Mouse (Mus musculus) thymus, postnatal 14 days (tissue): ENCODE results near the gene Fam102a.
A peak's percentile ranks its signal among the peaks of the same experiment; 100 is the strongest.

Experiments
- DNase-seq: peaks from one replicate; pipeline ENCODE4 v3.0.0; 2021

The Fam102a gene

DNA sequence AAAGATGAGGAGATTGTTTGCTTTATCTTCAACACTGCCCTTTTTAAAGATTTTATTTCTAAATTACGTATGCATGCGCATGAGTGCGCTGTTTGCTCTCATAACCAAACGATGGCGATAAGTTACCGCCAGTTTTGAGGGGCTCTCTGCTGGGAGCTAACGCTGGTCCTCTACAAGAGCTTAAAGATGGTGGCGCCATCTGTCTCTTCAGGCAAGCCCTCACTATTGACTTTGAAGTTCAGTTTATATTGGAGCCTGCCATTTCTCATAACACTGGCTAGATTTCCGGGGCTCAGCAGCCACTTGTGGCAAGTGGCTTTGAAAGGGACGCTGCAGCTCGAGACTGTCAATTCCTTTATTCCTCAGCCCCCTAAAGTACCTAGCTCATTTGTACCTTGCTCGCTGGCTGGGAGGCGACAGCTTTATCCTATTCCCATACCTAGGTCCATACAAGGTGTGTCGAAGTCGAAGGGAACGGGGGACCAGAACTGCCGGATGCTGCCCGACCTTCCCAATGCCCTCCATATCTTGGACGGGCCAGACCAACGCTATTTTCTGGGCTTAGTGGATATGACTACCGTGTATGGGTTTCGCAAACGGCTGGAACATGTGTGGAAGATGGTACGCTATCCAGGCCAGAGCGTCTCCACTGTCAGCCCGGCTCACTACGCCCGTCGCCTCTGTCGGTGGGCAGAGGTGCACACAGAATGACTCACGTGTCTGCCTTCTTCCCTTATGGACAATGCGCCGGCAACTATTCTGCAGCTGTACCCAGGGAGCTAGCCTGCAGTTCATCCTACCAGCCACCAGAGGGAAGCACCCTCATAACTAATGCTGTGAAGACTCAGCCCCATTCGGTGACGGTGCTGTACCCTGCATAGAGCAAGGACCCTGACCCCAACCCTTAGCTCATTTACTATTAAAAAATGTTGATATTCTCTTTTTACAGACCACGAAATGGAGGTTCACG is 48.0 kb downstream of the Fam102a start:
- peak; percentile 83 for DNase-seq

DNA sequence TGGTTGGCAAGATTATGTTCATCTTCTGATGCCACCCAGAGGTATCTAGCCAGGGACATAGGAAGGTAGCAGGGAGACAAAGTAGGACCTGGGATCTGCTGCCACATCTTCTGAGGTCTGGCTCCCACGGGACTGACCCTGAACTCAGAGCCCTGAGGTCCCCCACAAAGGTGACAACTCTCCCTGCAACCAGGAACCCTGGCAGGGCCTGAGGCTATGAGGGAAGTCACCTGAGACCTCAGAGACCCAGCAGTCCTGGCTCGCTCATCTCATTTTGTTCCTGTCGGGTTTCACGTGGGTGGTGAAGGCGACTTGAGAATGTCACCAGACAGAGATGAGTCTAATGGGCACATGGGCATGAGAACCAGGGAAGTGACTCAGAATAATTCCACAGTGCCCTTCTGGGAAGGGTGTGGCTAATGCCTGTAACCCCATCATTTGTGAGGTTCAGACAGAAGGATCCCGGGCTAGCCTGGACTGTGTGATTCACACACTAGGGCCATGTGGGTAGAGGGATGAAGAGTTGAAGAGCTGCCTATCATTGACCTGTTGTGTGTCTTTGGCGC is 50.1 kb downstream of the Fam102a start:
- DNase-seq, result no peak

DNA sequence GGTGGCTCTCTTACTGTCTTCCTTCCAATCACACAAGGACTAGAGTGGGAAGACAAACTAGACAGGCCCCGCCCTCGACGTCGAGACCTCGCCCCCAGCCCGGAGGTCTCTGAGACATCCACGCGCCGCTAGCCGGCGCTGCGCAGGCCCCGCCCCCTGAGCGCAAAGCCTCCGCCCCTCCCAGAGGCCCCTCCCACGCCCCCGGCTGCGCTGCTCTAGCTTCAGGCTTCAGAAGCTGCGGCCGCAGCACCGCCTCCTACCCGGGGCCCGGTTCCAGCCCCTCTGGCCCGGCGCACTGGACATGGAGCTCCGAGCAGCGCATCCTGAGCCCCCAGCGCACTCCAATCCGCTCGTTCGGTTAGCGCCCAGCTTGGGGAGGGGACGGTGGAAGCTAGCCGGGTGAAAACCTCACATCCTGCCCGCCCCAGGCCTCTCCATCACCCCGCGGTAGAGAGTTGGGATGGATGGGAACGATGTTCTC is 51.8 kb downstream of the Fam102a start, which contains the start of gene St6galnac4:
TSS of gene St6galnac4 (plus strand) at position 225 of the 481 bp plus-strand sequence.
- peak; percentile 95 for DNase-seq

DNA sequence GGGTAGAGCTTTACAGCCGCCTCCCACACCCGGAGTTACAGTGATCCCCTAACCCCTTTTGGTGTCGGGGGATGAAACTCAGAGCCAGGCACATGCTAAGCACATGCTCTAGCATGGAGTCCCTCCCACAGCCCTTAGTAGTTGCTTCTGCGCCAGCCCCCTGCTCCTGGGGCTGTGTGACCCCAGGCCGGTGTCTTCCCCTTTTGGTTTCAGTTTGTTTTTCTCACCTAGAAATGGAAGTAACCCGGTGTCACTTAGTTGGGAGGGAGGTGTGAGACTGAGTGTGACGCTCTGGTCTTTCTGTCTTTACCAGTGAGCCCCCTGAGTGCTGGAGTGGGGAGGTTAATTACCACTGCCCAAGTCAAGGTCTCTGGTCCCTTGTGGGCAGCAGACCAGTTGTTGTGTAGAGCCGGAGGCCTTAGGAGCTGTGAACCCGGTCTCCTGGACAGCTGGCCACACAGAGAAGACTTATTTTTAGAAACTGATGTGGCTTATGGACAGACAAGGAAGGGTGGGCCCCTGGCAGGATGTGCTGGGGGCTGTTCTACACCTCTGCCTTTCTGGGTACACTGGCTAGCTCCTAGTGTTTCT is 52.7 kb downstream of the Fam102a start:
- peak; percentile 44 for DNase-seq

DNA sequence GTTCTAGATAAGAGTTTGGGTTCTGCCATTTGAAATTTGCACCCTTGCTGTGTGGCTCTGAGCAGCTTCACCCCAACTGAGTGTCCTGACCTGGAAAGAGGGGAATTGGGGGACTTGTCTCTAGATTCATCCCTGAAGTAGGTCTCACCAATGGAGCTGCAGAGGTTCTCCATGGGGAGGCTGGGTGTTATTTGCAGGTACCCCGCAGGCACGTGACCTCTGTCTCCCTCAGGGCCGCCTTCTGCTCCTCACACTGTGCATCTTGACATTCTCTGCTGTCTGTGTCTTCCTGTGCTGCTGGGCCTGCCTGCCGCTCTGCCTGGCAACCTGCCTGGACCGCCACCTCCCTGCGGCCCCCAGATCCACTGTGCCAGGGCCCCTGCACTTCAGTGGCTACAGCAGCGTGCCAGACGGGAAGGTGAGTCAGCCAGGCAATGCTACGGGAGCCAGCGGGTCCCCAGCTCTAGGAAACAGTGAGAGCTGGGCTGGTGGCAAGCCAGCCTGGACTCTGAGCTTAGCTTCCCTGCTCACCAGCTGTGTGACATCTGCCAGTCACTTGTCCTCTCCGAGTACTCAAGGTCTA is 54.2 kb downstream of the Fam102a start:
- no peak for DNase-seq

DNA sequence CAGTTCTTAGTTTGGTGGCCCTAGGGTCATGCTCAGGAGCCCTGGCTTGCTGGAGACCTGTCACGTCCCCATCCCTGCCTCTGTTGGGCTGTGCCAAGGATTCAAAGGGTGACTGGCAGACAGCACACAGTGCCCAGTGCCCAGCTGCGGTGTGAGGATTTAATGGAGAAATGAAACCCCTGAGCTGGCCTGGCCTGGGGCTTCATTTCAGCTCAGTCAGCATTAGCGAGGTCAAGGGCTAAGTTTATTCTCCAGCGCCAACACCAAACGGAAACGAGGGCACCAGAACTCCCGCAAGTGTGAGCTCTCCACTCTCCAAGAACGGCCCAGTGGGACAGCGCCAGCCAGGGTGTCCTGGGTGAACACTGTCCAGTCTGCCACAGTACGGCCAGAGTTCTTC is 55.1 kb downstream of the Fam102a start:
- DNase-seq, result no peak

DNA sequence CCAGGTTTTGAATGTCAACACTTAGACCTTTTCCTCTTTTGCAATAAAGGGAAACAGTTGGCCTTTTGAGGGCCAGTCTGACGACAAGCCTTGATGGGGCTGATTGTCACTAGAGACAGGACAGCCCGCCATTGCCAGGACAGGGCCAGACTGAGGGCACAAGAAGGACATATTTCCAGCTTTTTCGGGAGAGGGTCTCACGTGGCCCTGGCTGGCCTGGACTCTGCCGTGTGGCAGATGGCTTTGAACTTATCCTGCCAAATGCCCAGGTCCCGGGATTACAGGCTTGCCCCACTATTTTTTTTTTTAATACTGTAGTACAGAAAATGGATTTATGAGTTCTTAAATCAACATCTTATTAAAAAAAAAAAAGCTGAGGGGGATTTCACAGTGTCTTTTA is 56.1 kb downstream of the Fam102a start:
- DNase-seq, result no peak

DNA sequence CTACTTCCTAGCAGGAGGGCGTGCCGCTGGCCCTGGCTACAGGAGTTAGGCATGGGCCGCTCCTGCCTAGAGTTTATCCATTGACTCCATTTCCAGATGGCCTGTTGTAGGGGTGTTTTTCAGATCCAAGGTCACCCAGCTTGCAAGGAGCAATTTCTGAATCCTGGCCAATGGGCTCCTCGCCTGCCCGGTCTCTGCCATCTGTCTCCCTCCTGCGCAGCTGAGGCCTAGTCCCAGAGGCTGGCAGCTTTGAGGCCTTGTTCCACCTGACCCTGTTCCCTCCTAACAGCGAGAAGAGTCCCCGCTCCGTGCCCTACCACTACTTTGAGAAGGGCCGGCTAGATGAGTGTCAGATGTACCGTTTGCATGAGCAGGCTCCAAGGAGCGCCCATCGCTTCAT is 61.6 kb downstream of the Fam102a start:
- DNase-seq, result no peak

DNA sequence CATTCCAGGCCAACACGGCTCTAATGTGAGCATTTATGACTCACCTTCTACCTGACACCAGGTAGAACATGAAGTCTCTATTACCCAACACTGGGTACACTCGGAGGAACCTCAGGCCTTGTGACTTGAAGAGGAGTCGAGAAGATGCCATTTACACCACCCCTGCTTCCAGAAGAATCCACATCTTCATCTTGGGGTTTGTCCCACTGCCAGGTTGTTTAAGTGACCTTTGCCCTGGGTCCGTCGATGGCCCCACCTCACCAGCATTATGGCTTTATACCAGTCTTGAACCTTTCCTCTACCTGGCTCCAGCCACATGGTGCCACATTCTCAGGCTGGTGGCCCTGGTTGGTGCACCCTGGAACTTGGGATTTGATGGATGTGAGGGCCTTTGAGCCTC is 62.1 kb downstream of the Fam102a start:
- DNase-seq, result no peak

DNA sequence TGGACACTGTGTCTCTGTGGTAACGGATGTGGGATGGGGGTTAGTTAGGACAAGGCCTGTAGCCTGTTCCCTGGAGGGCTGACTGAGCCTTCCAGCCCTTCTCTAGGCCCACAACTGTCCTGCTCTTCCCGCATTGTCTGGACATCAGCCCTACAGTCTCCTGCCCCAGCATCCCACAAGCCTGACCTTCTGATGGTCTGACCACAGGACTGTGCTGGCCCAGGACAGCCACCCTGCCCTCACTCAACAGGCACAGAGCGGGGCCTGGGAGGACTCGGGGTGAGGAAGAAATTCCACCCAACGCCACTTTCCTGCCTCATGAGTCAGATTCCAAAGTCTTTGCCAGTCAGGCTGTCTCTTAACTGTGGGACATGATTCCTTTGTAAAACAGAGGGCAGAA is 62.6 kb downstream of the Fam102a start:
- no peak for DNase-seq

DNA sequence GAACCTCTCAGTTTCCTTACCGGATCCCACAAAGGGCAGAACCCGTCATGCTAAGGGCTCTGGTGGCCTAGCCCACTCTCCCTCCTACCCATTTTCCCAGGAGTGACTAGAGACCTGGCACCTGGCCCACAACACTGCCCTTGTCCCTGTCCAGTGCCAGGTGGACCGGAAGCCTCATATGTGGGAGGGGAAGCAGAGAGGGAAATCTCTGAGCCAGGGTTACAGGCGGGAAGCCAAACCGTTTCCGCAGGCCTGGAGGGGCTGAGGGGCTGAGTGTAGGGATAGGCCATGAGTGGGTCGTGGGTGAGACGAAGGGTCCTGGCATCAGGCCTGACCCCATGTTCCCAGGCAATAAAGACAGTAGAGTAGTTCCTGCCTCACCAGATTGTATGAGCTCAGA is 63.4 kb downstream of the Fam102a start:
- DNase-seq, result no peak

DNA sequence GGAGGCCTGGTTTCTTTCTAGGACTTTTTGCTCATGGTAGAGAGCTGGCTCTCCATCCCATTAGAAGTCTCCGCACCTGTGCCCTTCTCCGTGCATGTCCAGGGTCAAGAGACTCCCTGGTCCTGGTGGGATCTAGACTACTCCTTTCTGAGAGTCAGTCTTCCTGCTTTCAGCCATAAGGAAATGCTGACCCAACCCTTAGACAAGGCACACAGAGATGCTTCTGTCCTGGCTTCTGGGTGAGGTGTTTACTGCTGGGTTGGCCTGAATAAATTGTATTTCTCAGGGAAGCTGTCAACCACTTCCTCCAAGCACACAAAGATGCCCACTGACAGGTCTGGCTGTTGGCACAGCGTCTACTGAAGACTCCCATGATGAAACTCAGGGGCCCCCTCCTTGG is 64.3 kb downstream of the Fam102a start, which contains the start of gene St6galnac6:
TSS of gene St6galnac6 (plus strand) at position 301 of the 400 bp plus-strand sequence.
- no peak for DNase-seq

DNA sequence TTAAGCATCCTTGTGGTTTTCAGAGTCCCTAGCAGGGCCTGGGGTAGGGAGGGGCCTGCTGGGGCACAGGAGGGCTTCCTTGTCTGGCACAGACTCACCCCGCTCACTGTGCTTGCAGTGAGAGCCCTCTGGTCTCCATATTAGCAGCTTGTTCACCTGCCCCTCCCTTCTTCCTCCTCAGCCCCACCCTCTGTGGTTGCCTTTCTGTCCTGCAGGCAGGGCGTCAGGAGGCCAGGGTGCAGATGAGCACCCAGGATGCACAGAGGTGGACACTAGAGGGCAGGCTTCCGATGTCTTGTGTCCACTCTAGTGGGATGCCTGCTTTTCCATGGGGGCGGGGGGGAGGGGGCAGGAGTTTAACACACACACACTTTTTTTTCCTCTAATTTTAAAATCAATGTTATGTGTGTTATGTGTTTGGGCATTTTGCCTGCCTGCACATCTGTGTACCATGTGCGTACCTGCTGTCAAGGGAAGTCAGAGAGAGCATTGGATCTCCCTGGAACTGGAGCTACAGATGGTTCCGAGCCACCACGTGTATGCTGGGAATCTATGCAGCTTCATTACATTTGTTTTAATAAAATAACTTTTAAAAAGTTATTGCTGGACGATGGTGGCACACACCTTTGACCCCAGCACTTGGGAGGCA is 66.4 kb downstream of the Fam102a start:
- peak; percentile 45 for DNase-seq

DNA sequence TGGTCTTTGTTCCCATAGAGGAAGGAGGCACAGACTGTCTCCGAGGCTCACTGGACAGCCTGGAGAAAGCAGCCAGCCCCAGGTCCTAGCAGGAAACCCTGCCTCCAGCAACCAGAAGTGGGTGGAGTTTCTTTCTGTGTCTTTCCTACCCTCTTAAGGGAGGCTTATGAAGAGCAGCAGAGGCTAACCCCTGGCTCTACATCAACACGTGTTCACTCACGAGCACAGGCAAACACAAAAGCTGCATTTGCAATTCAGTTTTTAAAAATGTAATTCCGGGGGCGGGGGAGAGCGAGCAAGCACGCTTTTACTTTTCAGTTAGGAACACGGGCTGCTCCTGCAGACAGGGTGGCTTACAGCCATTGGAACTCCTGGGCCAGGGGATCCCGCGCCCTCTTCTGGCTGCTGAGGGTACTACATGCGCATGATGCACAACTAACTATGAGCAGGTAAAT is 67.5 kb downstream of the Fam102a start:
- peak; percentile 90 for DNase-seq

DNA sequence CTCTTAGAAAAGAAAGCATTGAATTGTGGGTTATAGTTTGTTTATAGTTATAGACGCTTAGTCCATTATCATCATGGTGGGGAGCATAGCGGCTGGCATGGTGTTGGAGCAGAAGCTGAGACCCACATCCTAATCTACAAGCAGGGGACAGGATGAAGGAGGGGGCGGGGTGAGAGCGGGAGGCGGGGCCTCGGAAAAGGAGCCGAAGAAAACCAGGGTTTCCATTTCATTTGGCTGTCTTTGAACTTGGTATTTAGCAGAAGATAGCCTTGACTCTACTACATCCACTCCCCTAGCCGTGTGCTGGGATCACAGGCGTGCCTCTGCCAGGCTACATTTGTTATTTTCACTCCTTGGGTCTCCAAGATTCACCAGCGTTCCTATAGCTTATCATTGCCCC is 69.5 kb downstream of the Fam102a start:
- DNase-seq, result no peak

DNA sequence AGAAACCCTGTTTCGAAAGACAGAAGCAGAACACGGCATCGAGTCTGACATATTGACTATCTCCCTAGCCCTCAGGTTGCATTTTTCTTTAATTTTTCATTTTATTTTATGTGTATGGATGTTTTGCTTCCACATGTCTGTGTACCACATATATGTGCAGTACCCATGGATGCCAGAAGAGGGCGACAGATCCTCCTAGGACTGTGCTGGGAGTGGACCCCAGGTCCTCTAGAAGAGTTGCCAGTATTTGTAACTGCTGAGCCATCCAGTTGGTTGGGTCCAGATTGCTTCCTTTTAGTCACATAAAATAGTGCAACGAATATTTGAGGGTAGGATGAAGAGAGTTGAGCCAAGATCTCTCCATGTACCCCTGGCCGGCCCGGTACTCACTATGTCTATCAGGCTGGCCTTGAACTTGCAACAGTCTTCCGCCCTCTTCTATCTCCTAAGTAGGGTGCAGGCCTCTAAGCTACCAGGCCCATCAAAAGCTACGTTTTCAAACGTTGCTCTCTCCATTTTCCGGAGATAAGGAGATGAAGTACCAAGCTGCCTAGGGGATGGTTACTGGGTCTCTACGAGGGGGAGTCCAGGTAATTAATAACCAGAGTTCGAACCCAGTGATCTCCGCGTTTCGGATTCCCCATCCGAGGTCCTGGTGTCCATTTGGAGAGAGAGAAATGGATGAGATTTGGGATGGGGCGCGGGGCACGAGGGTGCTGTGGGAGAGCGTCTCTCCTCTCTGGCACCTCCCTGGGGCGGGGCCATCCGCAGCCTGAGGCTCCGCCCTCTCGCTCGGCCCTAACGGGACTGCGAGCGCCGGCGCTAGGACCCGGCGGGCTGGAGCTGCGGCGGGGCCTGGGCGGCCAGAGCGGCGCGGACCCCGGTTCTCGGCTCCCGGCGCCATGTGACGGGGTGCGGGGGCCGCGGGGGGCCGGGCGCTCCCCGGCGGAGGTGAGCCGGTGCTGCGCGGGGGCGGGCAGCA is 71.3 kb downstream of the Fam102a start:
- DNase-seq, result peak; percentile 83

DNA sequence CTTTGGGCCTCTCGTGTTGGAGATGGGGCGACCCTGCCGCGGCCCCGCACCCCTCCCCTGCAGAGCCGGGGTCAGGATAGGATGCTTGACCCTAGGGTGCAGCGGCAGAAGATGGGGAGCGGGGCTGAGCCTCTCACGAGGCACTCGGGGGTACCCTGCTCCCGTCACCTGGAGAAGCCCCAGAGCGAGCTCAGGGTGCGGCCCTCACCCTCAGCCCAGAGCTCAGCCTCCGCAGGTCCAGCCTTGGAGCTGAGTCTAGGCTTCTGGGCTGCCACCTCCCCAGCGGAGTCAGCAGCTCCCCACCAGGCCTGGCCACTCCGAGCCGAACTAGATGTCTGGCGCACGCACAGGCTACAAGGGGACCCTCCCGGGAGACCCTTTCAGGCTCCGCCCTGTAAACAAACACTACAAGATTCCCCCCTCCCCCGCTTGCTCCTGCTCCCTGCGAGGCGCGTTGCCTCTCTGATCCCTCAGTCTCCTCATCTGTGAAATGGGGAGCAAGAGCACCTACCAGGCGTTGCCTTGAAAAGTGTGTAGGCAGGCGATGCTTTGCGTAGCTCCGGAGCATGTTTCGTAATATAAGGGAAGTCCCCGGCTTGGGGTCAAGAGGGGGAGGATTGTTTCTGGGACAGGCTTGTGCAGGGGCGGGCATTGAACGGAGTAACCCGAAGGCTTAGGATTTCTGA is 72.3 kb downstream of the Fam102a start:
- peak; percentile 33 for DNase-seq

DNA sequence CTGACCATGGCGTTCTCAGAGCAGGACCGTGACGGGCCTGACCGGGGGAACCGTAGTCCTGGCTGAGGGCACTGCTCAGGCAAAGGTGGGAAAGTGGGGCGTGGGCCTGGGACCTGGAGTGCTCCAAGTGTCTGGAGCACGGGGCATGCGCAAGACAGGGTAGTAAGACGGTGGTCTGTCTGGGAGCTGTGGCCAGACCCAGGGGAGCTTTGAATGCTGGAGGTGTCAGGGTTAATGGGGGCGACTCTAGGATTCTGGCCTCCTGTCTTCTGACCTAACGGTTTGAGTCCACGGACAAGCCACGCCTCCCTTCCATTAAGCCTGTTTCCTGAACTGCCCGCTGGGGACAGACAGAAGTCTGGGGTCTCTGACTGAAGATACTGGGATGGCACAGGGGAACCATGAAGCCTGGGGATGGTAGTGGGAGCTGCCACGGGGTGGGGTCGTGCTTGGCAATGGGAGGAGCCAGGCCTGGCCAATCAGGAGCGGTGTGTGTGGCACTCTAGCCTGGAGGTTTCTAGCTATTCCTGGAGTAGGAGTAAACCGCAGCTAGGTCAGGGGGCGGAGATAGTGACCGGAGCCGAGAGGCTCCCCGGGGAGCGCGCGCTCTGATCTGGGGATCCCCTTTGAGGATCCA is 73.1 kb downstream of the Fam102a start:
- no peak for DNase-seq

DNA sequence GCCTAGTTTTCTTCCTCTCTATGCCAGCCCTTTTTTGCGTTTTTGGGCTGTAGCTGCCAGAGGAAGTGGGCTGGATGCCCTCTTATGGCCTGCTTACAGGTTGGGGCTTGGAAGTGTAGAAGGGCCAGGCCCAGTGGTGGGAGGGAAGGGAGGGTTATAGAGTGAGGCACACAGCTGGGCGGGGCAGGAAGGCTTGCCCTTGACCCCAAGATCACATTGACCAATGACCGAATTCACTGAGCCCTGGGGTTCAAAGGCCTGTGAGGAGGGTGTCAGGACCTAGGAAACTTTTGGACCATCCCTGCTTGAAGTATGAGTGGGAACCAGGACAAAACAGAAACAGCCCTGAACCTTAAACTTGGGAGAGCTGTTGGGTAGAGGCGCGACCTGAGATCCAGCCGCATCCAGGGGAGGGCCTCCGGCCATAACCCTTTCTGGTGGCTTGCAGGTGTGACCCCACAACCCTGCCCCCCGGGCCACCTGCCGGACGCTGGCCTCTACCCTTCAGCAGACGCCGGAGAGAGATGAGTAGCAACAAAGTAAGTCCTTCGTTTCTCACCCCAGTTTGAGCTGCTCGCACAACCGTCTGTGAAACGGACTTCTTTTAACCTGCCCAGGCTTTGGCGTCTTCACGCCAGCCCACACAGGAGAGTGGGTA is 73.8 kb downstream of the Fam102a start:
- DNase-seq, result no peak
